9 mouse cellular contexts compared by ENCODE assay signal in genomic region chr4:155150276-155151113, GRCm38 (mm10).
DNase-seq lines count a peak whose midpoint lies in the region; ATAC-seq and TF ChIP-seq lines count a peak whose summit lies in the region.
"Had no signal": no experiment of that assay in that cellular context is flagged by ENCODE, and none has a peak within 500 bp of the region (broad histone marks: within the 10 kb centered on the region; RNA-seq: fewer than 3 reads in every experiment).

No protein-coding gene starts in this region.

- no peaks in the 10 kb centered on the region for H3K9me3 ChIP-seq in forebrain, embryonic 10.5 days
- H3K9me3 ChIP-seq in heart, postnatal 0 days (replicated peaks; ENCODE audit: control insufficient read depth, low read length) = no peaks in the 10 kb centered on the region
- H3K9me3 ChIP-seq in lung, embryonic 15.5 days = no peaks in the 10 kb centered on the region

- H3K4me3 ChIP-seq in forebrain, embryonic 10.5 days = peak overlapping the region; percentile 55
- H3K4me3 ChIP-seq in heart, postnatal 0 days (ENCODE audit: low read depth, low read length) = peak overlapping the region; percentile 46
- H3K4me3 ChIP-seq in lung, embryonic 15.5 days = peak overlapping the region; percentile 47

- peak; percentile 82 for DNase-seq in 3134 (ENCODE audit: extremely low read depth, insufficient read length, low spot score)
- peak; percentile 89 for DNase-seq in adrenal gland, postnatal 25 days
- DNase-seq in forebrain, embryonic 10.5 days (ENCODE audit: extremely low spot score, low spot score) = peak; percentile 68
- peak; percentile 84 for DNase-seq in heart, postnatal 0 days (ENCODE audit: low spot score)
- DNase-seq in kidney, postnatal 25 days = peak; percentile 90 to 95
- peak; percentile 80 for DNase-seq in testis, postnatal 14 days (ENCODE audit: low spot score)

- H3K9ac ChIP-seq in heart, postnatal 0 days (replicated peaks; ENCODE audit: low read depth, low read length) = peak overlapping the region; percentile 61
- H3K9ac ChIP-seq in lung, embryonic 15.5 days = peak overlapping the region; percentile 66

- ATAC-seq in heart, postnatal 0 days (ENCODE audit: insufficient read depth, low read depth) = peak; percentile 91
- ATAC-seq in lung, embryonic 15.5 days (ENCODE audit: borderline replicate concordance, extremely low read depth, low FRiP score, low TSS enrichment) = peak; percentile 88
- peak; percentile 40 for ATAC-seq in neutrophil, adult 5-6 weeks (ENCODE audit: extremely low read depth, insufficient number of reproducible peaks, low FRiP score, poor library complexity, severe bottlenecking)
- ATAC-seq: Patski had no signal

- peak; percentile 90 for TF ChIP-seq EP300 in heart, postnatal 0 days (IDR thresholded peaks at IDR 0.05; ENCODE audit: low read depth)

- H3K4me1 ChIP-seq in forebrain, embryonic 10.5 days = peaks cover 55% of the 10 kb centered on the region
- H3K4me1 ChIP-seq in heart, postnatal 0 days (ENCODE audit: control insufficient read depth, insufficient read depth) = peaks cover 22% of the 10 kb centered on the region
- H3K4me1 ChIP-seq in lung, embryonic 15.5 days = peaks cover 61% of the 10 kb centered on the region

- H3K27ac ChIP-seq in forebrain, embryonic 10.5 days = peak overlapping the region; percentile 84
- peak overlapping the region; percentile 79 for H3K27ac ChIP-seq in heart, postnatal 0 days (ENCODE audit: low read depth)
- peak overlapping the region; percentile 90 for H3K27ac ChIP-seq in lung, embryonic 15.5 days

- 7% methylated on average over 73 of the region's 73 CpGs for WGBS in forebrain, embryonic 10.5 days
- WGBS in heart, postnatal 0 days = 5% methylated on average over 65 of the region's 73 CpGs
- 5% methylated on average over 73 of the region's 73 CpGs for WGBS in lung, embryonic 15.5 days

- H3K36me3 ChIP-seq in forebrain, embryonic 10.5 days (replicated peaks) = peaks cover 33% of the 10 kb centered on the region
- H3K36me3 ChIP-seq in heart, postnatal 0 days (replicated peaks; ENCODE audit: control insufficient read depth, insufficient read depth, low read length) = peaks cover 1% of the 10 kb centered on the region; the same call in 1 of the 2 replicates
- H3K36me3 ChIP-seq in lung, embryonic 15.5 days = peaks cover 2% of the 10 kb centered on the region; the same call in 1 of the 2 replicates

- peak overlapping the region; percentile 74 for H3K4me2 ChIP-seq in heart, postnatal 0 days (ENCODE audit: low read depth, low read length)
- peak overlapping the region; percentile 84 for H3K4me2 ChIP-seq in lung, embryonic 15.5 days

- TF ChIP-seq CTCF in heart, postnatal 0 days (IDR thresholded peaks at IDR 0.05; ENCODE audit: low read depth) = no peak

- H3K27me3 ChIP-seq in forebrain, embryonic 10.5 days (ENCODE audit: poor library complexity, severe bottlenecking) = peaks cover 37% of the 10 kb centered on the region
- no peaks in the 10 kb centered on the region for H3K27me3 ChIP-seq in heart, postnatal 0 days (ENCODE audit: control insufficient read depth, insufficient read depth, low read length)
- H3K27me3 ChIP-seq in lung, embryonic 15.5 days = no peaks in the 10 kb centered on the region
- H3K27me3 ChIP-seq: Patski had no signal

Comparison
In these comparisons a context has a peak if more than half of its experiments do, and no peak if none do; other contexts are left out.
1. Peak in every context shown above with its lines: DNase-seq, ATAC-seq, H3K4me3 ChIP-seq and H3K27ac ChIP-seq.
2. ATAC-seq: peak in every context shown above with its lines; median percentile 91 in heart, postnatal 0 days; 88 in lung, embryonic 15.5 days; 40 in neutrophil, adult 5-6 weeks.